Mouse (Mus musculus) liver, embryonic 15.5 days (tissue): ENCODE measurements at regions not wholly inside any gene's neighbourhood (a gene's known extent, or its start where the extent isn't known, plus 50 kb on each side); places are given as distances from the start of the nearest gene placed in this dataset.

Experiments used
- ATAC-seq: fragments of 200-750 bp; cut with Nextera tagmentation; 2 replicates; pipeline ENCODE4 v1.8.0; 2017; ENCODE audit warnings: moderate number of reproducible peaks, mild to moderate bottlenecking, moderate library complexity; ENCODE audit not compliant: insufficient read depth
- H3K27ac ChIP-seq: fragments of 300-500 bp; sonication (generic); replicated peaks from 2 replicates; pipeline ENCODE4 v1.5.1; 2015; ENCODE audit warnings: mild to moderate bottlenecking, inconsistent platforms
- H3K27me3 ChIP-seq: fragments of 300-500 bp; sonication (generic); 2 replicates; pipeline ENCODE4 v1.6.1; 2015; ENCODE audit warnings: mild to moderate bottlenecking, inconsistent platforms
- H3K36me3 ChIP-seq: fragments of 300-500 bp; sonication (generic); replicated peaks from 2 replicates; pipeline ENCODE4 v1.6.1; 2015; ENCODE audit warnings: moderate library complexity, mild to moderate bottlenecking, inconsistent platforms
- H3K4me1 ChIP-seq: fragments of 300-500 bp; sonication (generic); replicated peaks from 2 replicates; pipeline ENCODE4 v1.6.1; 2015; ENCODE audit warnings: inconsistent platforms
- H3K4me2 ChIP-seq: fragments of 300-500 bp; sonication (generic); 2 replicates; pipeline ENCODE4 v1.6.1; 2015; ENCODE audit warnings: moderate library complexity, mild to moderate bottlenecking, inconsistent platforms
- H3K4me3 ChIP-seq: fragments of 300-500 bp; sonication (generic); replicated peaks from 2 replicates; pipeline ENCODE4 v1.5.1; 2015; ENCODE audit warnings: mild to moderate bottlenecking, inconsistent platforms
- H3K9ac ChIP-seq: fragments of 300-500 bp; sonication (generic); 2 replicates; pipeline ENCODE4 v1.6.1; 2015; ENCODE audit warnings: moderate library complexity, mild to moderate bottlenecking, inconsistent platforms
- H3K9me3 ChIP-seq: fragments of 300-500 bp; sonication (generic); replicated peaks from 2 replicates; pipeline ENCODE4 v1.6.1; 2016; ENCODE audit warnings: inconsistent platforms
- WGBS: fragments of 180-500 bp; shearing (Covaris S2); methylation state at CpG from one replicate; pipeline ENCODE4 v1.1.7; 2015; ENCODE audit warnings: mixed read lengths; ENCODE audit not compliant: insufficient replicate concordance; 5-methylcytosine and 5-hydroxymethylcytosine counted together

DNA sequence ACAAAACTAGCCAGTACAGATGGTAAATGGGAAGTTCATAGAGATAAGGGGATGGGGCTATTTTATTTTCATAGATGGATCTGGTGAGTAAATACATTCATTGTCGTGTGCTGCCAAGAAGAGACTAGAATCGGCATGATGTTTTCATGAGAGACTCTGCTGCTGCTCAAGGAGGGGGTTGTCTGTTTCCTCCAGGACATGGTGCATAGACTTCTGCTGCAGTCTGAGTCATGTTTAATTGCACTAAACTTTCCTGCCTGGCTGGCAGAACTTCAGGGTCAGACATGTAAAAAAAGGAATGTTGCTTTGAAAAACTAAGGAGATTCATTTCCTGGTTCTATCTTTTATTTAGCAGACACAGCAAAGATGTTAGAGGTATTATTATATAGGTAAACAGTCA is 100.9 kb upstream of the B430305J03Rik start:
- H3K36me3 ChIP-seq = no peaks in the 10 kb centered on the region
- H3K4me1 ChIP-seq = no peaks in the 10 kb centered on the region
- H3K9ac ChIP-seq = no peak overlapping the region
- 55% methylated on average over 2 of the region's 2 CpGs for WGBS
- ATAC-seq = no peak
- H3K27me3 ChIP-seq = no peaks in the 10 kb centered on the region
- H3K9me3 ChIP-seq = no peaks in the 10 kb centered on the region
- no peak overlapping the region for H3K4me3 ChIP-seq
- H3K27ac ChIP-seq = no peak overlapping the region
- H3K4me2 ChIP-seq = no peak overlapping the region

DNA sequence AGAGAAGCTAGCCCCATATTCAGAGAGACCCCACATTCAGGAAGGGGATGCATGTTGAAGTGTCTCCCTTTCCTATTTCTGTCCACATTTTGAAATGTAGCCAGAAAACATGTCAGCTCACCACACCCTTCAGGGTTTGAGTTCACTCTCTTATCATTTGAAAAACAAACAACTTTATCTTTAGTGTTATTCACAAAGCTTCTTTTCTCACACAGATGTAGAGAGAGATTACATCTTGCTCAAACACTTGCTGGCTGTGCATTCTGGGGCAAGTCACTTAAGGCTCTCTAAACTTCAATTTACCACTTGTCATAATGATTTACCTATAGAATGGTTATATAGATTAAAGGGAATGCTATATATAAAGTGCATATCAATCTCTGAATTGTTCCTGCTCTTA is 94.3 kb upstream of the B430305J03Rik start:
- H3K9me3 ChIP-seq = no peaks in the 10 kb centered on the region
- no peak overlapping the region for H3K9ac ChIP-seq
- no peaks in the 10 kb centered on the region for H3K36me3 ChIP-seq
- peak; percentile 44; the same call in 1 of the 2 replicates for ATAC-seq
- H3K4me3 ChIP-seq = no peak overlapping the region
- no peak overlapping the region for H3K27ac ChIP-seq
- no peak overlapping the region for H3K4me2 ChIP-seq
- H3K4me1 ChIP-seq = 0 out of 2 replicates have a peak, but pooled peaks cover 2% of the 10 kb centered on the region
- H3K27me3 ChIP-seq = no peaks in the 10 kb centered on the region

DNA sequence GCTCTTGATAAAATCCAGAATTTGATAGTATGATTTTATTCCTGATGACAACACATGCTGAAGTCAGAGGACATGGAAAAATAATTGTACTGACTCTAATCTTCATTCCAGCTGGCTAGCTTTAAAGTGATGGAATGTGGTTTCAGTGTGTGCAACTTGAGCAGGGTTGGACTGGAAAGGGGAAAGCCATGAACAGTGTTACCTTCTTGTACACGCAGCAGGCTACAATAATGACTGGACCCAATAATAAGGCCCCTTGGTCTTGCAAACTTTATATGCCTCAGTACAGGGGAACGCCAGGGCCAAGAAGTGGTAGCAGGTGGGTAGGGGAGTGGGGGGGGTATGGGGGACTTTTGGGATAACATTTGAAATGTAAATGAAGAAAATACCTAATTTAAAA is 90.8 kb upstream of the B430305J03Rik start:
- no peaks in the 10 kb centered on the region for H3K9me3 ChIP-seq
- no peaks in the 10 kb centered on the region for H3K36me3 ChIP-seq
- no peak overlapping the region for H3K4me3 ChIP-seq
- H3K27me3 ChIP-seq = no peaks in the 10 kb centered on the region
- H3K4me2 ChIP-seq = no peak overlapping the region
- no peak overlapping the region for H3K9ac ChIP-seq
- H3K27ac ChIP-seq = no peak overlapping the region
- no peak for ATAC-seq
- WGBS = 61% methylated on average over 2 of the region's 2 CpGs
- H3K4me1 ChIP-seq = 0 out of 2 replicates have a peak, but pooled peaks cover 2% of the 10 kb centered on the region

DNA sequence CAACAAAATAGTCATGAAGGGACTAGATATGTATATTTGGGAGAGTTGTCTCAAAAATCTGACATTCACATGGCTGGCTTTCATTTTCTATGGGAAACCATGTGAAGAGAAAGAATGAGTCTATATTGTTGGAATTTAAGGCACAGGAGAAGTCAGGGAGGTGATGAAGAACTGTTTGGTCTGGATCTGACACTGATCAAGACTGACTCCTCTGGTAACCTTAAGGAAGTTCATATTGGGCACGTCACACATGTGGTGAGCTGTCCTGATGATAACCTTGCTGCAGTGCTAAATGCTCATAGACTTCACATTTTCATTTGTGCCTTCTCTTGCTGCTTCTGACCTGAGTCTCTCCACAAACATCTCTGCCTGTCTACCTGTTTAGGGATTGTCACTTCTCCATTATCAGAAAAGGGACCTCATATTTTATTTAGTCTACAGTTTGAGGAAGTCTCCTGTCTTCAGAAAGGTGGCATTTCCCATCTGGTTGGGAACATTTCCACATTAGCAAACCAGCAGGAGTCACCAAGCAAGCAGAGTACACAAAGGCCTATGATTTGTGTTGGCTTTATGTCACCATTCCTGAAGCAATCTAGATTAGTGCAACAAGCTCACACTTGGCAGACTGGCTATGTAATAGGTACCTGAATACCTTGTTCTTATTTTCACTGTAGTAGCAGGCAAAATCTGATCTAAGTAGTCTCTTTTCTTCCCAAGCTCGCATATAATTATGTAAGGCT is 76.4 kb upstream of the B430305J03Rik start:
- Histone ChIP-seq H3K9me3 (no peaks in the 10 kb centered on the region), H3K9ac (no peak overlapping the region), H3K36me3 (no peaks in the 10 kb centered on the region), H3K4me1 (no peaks in the 10 kb centered on the region), H3K4me2 (no peak overlapping the region), H3K27ac (no peak overlapping the region), H3K27me3 (no peaks in the 10 kb centered on the region), H3K4me3 (no peak overlapping the region)
- 50% methylated on average over 2 of the region's 2 CpGs for WGBS
- ATAC-seq = no peak

DNA sequence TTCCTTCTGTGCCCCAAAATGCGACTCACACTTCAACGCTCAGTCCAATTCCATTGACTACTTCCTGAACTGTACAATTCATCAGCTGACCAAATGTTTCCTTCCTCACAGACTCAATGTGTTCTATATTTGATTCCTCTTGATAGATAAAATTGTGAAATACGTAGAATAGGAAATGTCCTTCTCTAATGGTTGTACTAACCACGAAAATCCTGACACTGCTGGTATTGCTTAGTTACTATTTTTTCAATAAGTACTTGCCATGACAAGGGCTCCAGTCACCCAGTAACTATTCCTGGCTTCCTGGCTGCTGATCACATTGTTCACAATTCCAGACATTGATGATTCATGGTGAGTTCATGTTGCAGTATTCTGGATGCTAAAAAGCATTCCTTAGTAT is 75.7 kb upstream of the B430305J03Rik start:
- Histone ChIP-seq H3K4me1 (no peaks in the 10 kb centered on the region), H3K4me2 (no peak overlapping the region), H3K27ac (no peak overlapping the region), H3K9me3 (no peaks in the 10 kb centered on the region), H3K9ac (no peak overlapping the region), H3K4me3 (no peak overlapping the region), H3K36me3 (no peaks in the 10 kb centered on the region), H3K27me3 (no peaks in the 10 kb centered on the region)
- ATAC-seq = no peak
- WGBS = 33% methylated on average over 4 of the region's 4 CpGs

DNA sequence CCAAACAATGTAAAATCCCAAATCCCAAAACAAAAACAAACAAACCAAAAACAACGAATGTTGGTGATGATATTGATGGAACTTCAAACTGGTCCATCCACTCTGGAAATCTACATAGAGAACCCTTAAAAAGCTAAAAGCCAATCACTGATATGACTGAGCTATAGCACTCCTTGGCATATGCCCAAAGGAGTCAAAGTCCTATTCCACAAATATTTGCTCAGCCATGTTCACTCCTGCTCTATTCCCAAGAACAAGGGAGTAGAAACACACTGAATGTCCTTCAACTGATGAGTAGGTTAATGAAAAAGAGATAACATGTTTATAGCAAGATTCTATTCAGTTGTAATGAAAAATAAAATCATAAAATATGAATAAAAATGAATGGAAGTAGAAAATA is 63.0 kb upstream of the B430305J03Rik start:
- no peaks in the 10 kb centered on the region for H3K27me3 ChIP-seq
- no peak overlapping the region for H3K4me3 ChIP-seq
- no peaks in the 10 kb centered on the region for H3K9me3 ChIP-seq
- ATAC-seq = no peak
- WGBS = 44% methylated on average over 1 of the region's 1 CpGs
- no peaks in the 10 kb centered on the region for H3K4me1 ChIP-seq
- no peaks in the 10 kb centered on the region for H3K36me3 ChIP-seq
- H3K4me2 ChIP-seq = no peak overlapping the region
- H3K27ac ChIP-seq = no peak overlapping the region
- no peak overlapping the region for H3K9ac ChIP-seq

DNA sequence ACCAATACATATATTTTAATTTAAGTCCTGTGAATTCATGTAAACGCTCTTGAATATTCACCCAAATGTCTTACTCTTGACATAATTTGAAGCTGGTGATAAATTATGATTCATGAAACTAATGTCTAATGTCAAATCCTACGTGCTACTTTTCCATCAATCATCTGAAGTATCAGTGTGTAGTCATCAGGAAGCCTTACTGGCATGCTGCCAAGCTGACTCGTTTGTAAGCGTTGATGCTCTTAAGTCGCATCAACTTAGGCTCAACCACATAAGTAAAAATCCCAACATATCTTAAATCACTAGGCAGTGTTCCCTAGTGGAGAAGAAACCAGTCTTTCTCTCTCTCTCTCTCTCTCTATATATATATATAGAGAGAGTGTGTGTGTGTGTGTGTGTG is 58.2 kb upstream of the B430305J03Rik start:
- Histone ChIP-seq H3K9ac (no peak overlapping the region), H3K36me3 (no peaks in the 10 kb centered on the region), H3K4me1 (no peaks in the 10 kb centered on the region), H3K27ac (no peak overlapping the region), H3K27me3 (no peaks in the 10 kb centered on the region), H3K4me3 (no peak overlapping the region), H3K4me2 (no peak overlapping the region), H3K9me3 (no peaks in the 10 kb centered on the region)
- no peak for ATAC-seq
- WGBS = 58% methylated on average over 5 of the region's 5 CpGs

DNA sequence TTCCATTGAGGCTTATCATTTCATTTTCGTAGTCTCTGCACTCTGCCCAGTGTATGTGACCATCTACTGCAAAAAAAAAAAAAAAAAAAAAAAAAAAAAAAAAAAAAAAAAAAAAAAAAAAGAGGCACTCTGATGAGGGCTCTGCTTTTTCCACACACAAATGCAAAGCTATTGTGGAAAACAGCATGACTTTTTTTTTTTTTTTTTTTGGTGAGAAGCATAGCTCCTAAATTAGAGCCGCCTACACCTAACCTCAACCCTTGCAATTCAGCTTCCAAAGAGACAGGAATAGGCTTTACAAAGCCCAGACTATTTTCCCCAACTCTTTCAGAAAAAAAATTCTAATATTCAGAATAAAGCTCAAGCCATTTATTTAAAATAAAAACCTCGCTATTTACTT is 54.0 kb upstream of the B430305J03Rik start:
- WGBS = 64% methylated on average over 3 of the region's 3 CpGs

DNA sequence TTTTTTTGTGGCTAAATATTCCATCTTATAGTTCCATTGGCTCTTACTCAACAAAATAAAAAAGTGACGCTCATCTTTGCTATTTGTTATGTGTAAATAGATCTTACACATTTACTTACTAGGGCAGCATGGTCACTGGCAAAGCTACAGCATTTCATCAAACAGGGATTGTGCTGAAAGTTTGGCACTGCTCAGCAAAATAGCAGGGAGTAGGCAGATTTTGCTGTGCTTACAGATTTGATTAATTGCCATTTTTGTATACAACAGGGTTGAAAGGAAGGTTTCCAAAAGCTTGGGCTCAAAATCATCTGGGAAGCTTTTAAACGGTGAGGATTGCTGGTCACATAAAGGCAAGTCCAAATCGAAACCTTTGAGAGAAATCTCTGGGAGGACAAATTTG is 52.3 kb upstream of the B430305J03Rik start:
- Histone ChIP-seq H3K9me3 (no peaks in the 10 kb centered on the region), H3K27me3 (no peaks in the 10 kb centered on the region), H3K4me2 (no peak overlapping the region), H3K27ac (no peak overlapping the region), H3K9ac (no peak overlapping the region), H3K4me1 (no peaks in the 10 kb centered on the region), H3K4me3 (no peak overlapping the region), H3K36me3 (no peaks in the 10 kb centered on the region)
- ATAC-seq = no peak
- 66% methylated on average over 3 of the region's 3 CpGs for WGBS

More for the DNA sequence above, 54.0 kb upstream of the B430305J03Rik start:
- Histone ChIP-seq H3K27me3 (no peaks in the 10 kb centered on the region), H3K27ac (no peak overlapping the region), H3K9me3 (no peaks in the 10 kb centered on the region), H3K36me3 (no peaks in the 10 kb centered on the region), H3K9ac (no peak overlapping the region), H3K4me3 (no peak overlapping the region), H3K4me2 (no peak overlapping the region), H3K4me1 (no peaks in the 10 kb centered on the region)
- ATAC-seq = no peak
